Mouse (Mus musculus) macrophage (primary cell): ENCODE data around the gene Cdh20. TPM values are rescaled to one million over a fixed set of nuclear protein-coding genes. Genes with fewer than 3 reads are reported as not detected.

Experiments
- H3K27ac ChIP-seq: fragments of 350-480 bp; formaldehyde crosslinking; 2 replicates; pipeline ENCODE4 v1.9.0; 2021
- H3K36me3 ChIP-seq: fragments of 350-480 bp; formaldehyde crosslinking; 2 replicates; pipeline ENCODE4 v1.9.0; 2021; ENCODE audit errors: inconsistent target
- H3K4me3 ChIP-seq: fragments of 350-480 bp; formaldehyde crosslinking; 2 replicates; pipeline ENCODE4 v1.9.0; 2021; ENCODE audit errors: inconsistent target
- H3K79me2 ChIP-seq: fragments of 350-480 bp; formaldehyde crosslinking; 2 replicates; pipeline ENCODE4 v1.9.0; 2021; ENCODE audit errors: inconsistent target
- WGBS: methylation state at CpG from one replicate; pipeline ENCODE4 v1.1.7; 2026; ENCODE audit warnings: inconsistent platforms; ENCODE audit not compliant: missing documents; 5-methylcytosine and 5-hydroxymethylcytosine counted together
- polyA plus RNA-seq: library from polyadenylated mRNA; stranded (reverse); fragments of 250-400 nt; gene quantifications from 3 replicates; pipeline ENCODE4 v1.2.4, GENCODE M21; 2018; ENCODE audit warnings: inconsistent platforms

Cdh20 gene
- polyA plus RNA-seq, 1 experiment from 2014 or later: not detected

GRCm38 (mm10) chr1:105013291-105013690 lies 245.0 kb downstream of the Cdh20 start:
- H3K36me3 ChIP-seq: no peaks in the 10 kb centered on the region
- H3K79me2 ChIP-seq: no peaks in the 10 kb centered on the region
- no peak overlapping the region for H3K4me3 ChIP-seq
- no peak overlapping the region for H3K27ac ChIP-seq
- WGBS: no CpG with 5 or more reads among the region's 1 CpGs

- WGBS: 90% methylated on average over 3 of the region's 3 CpGs
- Histone ChIP-seq H3K36me3 (no peaks in the 10 kb centered on the region), H3K4me3 (no peak overlapping the region), H3K79me2 (no peaks in the 10 kb centered on the region), H3K27ac (no peak overlapping the region)
Measured at GRCm38 (mm10) chr1:105041668-105042067, 273.3 kb downstream of the Cdh20 start.
